Mouse (Mus musculus) induced T-regulatory cell, adult 2 months (primary cell): ENCODE data around the gene Thegl.

Experiments used
- DNase-seq: peaks from one replicate; pipeline ENCODE4 v3.0.0-alpha.2; 2012; ENCODE audit warnings: low read depth

The Thegl gene

DNA sequence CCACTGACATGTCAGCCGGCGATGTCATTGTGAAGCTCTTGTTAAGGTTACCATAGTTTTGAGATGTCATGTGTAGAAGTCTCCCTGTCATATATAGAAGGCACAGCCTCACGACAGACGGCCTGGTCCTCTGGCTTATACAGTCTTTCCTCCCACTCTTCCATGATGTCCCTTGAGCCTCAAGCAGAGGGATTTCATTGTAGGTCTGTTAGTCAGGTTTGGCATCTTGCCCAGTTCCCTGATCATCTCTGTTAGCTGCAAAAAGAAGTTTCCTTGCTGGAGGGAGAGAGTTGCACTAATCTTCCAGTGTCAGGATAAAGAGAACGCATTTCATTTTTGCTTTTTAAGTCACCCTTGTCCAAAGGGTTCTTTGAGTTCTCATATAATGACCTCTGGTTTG lies 36.8 kb downstream of the Thegl start:
- no peak for DNase-seq

GRCm38 (mm10) chr5:77056881-77057440 lies 41.1 kb downstream of the Thegl start:
- DNase-seq = no peak

GRCm38 (mm10) chr5:77060363-77060762 lies 44.5 kb downstream of the Thegl start:
- DNase-seq = no peak

GRCm38 (mm10) chr5:77061372-77062038 lies 45.7 kb downstream of the Thegl start:
- peak; percentile 66 for DNase-seq

DNA sequence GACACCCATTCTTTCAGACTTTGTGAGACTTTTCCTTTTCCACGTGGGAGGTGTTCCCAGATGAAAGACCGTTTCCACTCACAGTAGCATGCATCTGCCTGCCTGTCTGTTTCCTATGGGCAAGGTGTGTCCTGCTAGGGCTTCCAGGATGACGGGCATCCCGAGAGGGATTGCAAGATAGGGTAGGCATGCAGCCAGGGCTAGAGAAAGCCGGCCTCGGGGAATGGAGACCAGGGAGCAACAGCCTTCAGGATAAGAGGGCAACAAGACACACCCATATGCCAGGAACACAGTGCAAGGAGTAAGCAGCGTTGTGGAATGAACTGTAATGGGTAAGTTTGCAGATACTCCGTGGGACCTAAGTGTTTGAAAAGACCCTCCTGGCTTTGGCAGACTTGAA lies 51.5 kb downstream of the Thegl start:
- no peak for DNase-seq

- DNase-seq = peak; percentile 32
These were observed 55.2 kb downstream of the Thegl start for GRCm38 (mm10) chr5:77070987-77071386.

DNA sequence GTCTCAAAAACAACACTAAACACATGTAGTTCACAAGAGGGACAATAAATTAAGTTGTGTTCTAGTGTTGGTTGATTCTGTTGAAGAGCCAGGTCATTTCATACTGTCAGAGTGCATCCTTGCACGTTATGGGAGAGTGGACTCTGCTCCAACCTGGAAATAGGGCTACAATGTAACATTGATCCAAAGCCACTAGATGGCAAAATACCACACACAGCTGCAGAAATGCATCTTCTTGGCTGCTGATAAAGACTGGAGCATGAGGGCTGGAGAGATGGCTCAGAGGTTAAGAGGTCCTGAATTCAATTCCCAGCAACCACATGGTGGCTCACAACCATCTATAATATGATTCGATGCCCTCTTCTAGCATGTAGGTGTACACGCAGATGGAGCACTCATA lies 55.8 kb downstream of the Thegl start:
- DNase-seq = no peak

DNA sequence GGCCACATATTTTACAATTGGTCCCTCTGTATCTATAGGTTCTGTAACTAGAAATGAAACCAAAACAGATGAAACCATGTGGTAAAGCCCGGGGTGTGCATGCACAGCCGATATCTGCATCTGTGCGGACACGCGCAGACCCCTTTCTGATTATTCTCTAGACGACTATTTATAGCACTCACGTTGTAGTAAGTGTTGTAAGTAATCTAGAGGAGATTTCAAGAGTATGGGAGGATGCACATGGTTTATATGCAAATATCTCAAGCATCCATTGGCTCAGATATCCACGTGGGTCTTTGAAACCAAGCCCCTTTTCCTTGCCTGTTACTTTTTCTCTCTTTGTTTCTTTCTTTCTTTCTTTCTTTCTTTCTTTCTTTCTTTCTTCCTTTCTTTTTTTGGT lies 58.0 kb downstream of the Thegl start:
- no peak for DNase-seq

GRCm38 (mm10) chr5:77074914-77075313 lies 59.1 kb downstream of the Thegl start:
- DNase-seq = no peak

- DNase-seq = no peak
These were observed 60.1 kb downstream of the Thegl start for GRCm38 (mm10) chr5:77075951-77076350.

DNA sequence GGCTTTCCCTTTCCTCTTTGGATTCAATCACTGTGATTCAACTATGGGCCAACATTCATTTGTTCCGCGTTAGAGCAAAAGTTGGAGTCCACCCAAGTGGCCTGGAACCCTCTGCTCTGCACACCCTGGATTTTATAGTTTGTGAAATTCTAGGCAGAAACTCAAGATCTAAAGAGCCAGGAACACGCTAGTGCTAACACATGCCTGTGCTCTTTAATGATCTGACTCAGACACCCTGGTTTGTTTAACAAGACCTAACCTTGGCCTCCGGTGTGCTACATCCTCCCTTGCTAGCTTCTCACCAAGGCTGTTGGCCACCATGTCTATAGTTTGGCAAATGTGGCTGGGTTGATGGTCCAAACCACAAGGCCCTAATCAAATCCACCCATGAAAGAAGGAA lies 64.9 kb downstream of the Thegl start:
- no peak for DNase-seq

GRCm38 (mm10) chr5:77082735-77083134 lies 66.9 kb downstream of the Thegl start:
- no peak for DNase-seq

DNA sequence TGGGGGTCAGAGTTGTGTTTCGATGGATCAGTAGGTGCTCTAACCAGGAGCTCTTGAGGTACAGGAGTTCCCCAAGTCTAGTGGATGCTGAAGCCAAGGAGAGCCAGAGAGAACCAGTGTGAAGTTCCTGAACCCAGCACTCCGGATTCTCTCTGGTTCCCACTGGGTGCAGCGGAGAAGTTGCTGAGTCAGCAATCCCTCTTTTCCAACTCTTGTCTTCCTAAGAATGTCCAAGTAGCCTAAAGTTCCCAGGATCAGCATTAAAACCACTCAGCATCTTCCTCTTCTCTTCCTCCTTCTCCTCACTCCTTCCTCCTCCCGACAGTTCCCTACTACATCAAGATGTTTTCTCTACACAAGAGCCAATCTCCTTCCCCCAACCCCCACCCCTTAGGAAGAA lies 68.6 kb downstream of the Thegl start:
- no peak for DNase-seq

- DNase-seq = no peak
These were observed 70.1 kb downstream of the Thegl start for GRCm38 (mm10) chr5:77085753-77086450.

DNA sequence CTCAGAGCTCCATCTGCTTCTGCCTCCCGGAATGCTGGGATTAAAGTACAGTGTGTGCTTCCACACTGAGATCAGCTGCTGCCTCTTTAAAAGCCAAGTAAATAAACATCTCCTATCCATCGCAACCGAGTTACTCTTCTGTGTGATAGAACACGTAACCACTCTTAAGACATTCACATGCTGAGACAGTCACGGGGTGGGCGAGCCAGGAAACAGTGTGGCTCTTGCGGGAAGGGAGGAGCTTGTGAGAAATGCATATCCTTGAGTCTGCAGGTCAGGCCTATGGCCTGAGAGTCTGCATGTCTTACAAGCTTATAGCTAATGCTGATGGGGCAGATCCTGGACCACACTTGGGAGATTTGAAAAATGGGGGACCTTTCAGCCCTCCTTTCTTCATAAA lies 70.7 kb downstream of the Thegl start:
- DNase-seq = no peak

DNA sequence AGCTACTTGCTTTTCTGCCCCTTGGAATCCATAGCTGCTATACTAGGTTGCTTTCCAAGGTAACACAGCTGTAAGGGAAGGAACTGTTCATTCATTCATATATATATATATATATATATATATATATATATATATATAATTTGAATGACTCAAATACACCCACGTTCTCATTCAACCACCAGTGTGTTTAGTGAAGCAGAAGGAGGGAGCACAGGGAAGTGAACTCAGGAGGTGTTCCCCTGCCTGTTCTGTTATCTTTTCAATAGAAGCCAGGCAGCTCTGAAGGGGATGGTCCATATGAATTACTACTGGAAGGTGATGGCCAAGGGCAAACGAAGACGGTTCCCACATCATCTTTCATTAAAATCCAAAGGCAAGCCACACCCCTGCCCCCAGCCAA lies 71.3 kb downstream of the Thegl start:
- no peak for DNase-seq

DNA sequence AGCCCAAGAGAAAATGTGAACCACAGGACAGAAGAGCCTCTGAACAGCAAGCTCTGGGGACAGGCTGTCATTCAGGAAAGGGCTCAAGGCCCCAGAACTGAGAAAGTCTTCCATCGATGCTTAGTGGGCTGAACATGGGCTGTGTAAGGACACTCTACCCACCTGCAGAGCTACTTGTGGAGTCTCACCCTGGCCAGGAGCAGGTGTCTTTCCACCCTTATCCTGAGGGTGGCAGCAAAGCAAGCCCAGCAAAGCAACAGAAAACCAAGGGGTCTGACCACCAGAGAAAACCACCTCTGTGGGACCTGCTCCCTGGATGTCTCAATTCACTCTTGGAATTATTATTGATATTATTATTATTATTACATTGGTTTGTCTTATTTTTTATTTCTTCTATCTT lies 73.5 kb downstream of the Thegl start:
- peak; percentile 81 for DNase-seq

DNA sequence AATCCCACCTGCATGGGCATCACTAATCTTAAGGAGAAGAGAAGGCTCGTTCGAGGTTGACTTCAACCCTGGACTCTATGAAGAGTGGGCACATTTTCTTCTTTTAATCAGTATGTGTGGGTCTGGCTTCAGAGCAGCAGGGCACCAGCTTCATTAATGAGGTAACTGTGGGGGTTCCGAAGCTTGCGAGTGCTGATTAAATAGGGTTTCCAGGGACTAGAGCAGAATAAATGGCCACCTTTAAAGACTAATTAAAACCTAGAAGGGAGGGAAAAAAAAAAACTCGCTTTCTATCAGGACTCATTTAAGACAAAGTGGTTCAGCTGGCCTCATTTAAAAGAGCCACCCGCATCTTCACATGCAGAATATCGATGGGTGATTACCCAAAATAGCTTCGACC lies 74.1 kb downstream of the Thegl start:
- DNase-seq = no peak

DNA sequence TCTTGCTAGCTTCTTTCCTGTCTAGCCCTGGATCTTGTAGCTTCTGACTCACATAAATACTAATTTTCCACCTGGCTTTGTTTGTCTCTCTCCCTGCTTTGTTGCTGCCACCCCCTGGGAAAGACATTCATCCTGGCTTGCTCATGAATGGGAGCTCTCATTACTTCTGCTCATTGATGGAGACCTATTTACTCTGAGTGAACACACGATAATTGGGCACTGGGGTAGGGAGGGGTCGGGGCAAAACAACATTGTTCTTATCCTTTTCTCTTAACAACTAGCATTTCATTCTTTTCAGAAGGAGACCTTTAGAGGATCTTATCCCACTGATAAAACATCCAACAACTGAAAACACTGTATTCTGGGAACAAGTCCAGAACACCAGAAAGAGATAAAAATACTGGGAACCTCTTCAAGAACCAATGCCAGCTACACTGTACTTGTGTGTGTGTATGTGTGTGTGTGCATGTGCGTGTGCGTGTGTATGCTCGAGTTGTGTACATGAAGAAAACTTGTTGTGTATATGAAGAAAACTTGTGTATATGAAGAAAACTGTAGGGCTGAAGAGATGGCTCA lies 74.8 kb downstream of the Thegl start:
- no peak for DNase-seq

- no peak for DNase-seq
These were observed 76.1 kb downstream of the Thegl start for GRCm38 (mm10) chr5:77091923-77092322.

DNA sequence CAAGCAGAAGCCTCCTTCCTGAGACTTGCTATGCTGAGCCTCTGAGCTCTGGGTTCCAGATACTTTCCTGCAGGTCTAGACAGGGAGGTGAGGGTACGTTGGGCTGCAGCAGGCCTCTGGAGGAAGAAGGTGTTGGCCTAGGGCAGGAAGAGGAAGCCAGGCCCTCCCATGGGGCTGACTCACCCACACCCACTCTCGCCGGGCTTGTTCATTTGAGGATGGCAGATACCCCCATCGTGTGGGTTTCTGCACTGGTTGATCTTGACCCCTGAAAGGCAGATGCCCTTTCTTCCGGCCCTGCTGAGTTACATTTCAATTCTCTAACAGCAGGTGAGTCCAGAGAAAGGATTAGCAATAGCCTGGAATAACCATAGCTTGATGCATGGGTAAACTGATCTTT lies 76.7 kb downstream of the Thegl start:
- DNase-seq = peak; percentile 75

- peak; percentile 54 for DNase-seq
These were observed 78.1 kb downstream of the Thegl start for GRCm38 (mm10) chr5:77093961-77094360.
